Mouse (Mus musculus) megakaryocyte-erythroid progenitor cell, adult 5-6 weeks (primary cell): Measurements from ENCODE around the gene Polr3c. TPM values are rescaled to one million over a fixed set of nuclear protein-coding genes. Genes with fewer than 3 reads are reported as not detected.

Experiments used
- total RNA-seq, 2 experiments: library from RNA; stranded (forward) in 1 of 2; stranded (reverse) in 1 of 2; fragments of 200-1000, 215-1000 nt in 1 of 2; fragments of >200 nt in 1 of 2; fragmentation: Nextera tagmentation in 1 of 2; gene quantifications; 2 replicates each; pipeline ENCODE4 v1.2.3; 2014 to 2017

The Polr3c gene
- total RNA-seq, 2 experiments from 2014 or later = 28.0 to 37.2 TPM

Other genes starting within 250 kb of the Polr3c start
- gene Hfe2, start 202.5 kb downstream of the Polr3c start, total RNA-seq (2014; fragmentation: Nextera tagmentation) = not detected in 2 replicates
- gene Hfe2, start 202.5 kb downstream of the Polr3c start, total RNA-seq (2017) = not detected in 2 replicates
- 257 and 274 TPM in 2 replicates for gene Txnip, start 169.7 kb downstream of the Polr3c start, total RNA-seq (2014; fragmentation: Nextera tagmentation)
- 121 and 224 TPM in 2 replicates for gene Txnip, start 169.7 kb downstream of the Polr3c start, total RNA-seq (2017)
- gene Gm16253, start 150.6 kb downstream of the Polr3c start, total RNA-seq (2014; fragmentation: Nextera tagmentation) = not detected in 2 replicates
- not detected in 2 replicates for gene Gm16253, start 150.6 kb downstream of the Polr3c start, total RNA-seq (2017)
- 18.4 and 38.1 TPM in 2 replicates for gene Polr3gl, start 133.4 kb downstream of the Polr3c start, total RNA-seq (2014; fragmentation: Nextera tagmentation)
- 56.0 and 72.8 TPM in 2 replicates for gene Polr3gl, start 133.4 kb downstream of the Polr3c start, total RNA-seq (2017)
- not detected in 2 replicates for gene Ankrd34a, start 131.0 kb downstream of the Polr3c start, total RNA-seq (2014; fragmentation: Nextera tagmentation)
- gene Ankrd34a, start 131.0 kb downstream of the Polr3c start, total RNA-seq (2017) = not detected in 2 replicates
- 0.25 and 0.72 TPM in 2 replicates for gene Lix1l, start 126.5 kb downstream of the Polr3c start, total RNA-seq (2014; fragmentation: Nextera tagmentation)
- gene Lix1l, start 126.5 kb downstream of the Polr3c start, total RNA-seq (2017) = 0.72 and 0.94 TPM in 2 replicates
- gene Rbm8a, start 97.7 kb downstream of the Polr3c start, total RNA-seq (2014; fragmentation: Nextera tagmentation) = 174 and 189 TPM in 2 replicates
- gene Rbm8a, start 97.7 kb downstream of the Polr3c start, total RNA-seq (2017) = 95.5 and 108 TPM in 2 replicates
- gene Pex11b, start 92.3 kb downstream of the Polr3c start, total RNA-seq (2014; fragmentation: Nextera tagmentation) = 23.1 and 49.5 TPM in 2 replicates
- gene Pex11b, start 92.3 kb downstream of the Polr3c start, total RNA-seq (2017) = 9.7 and 17.3 TPM in 2 replicates
- 0.50 and 0.67 TPM in 2 replicates for gene Gm42957, start 92.2 kb downstream of the Polr3c start, total RNA-seq (2014; fragmentation: Nextera tagmentation)
- 0.30 TPM in 1 of 2 replicates, not detected in the other for gene Gm42957, start 92.2 kb downstream of the Polr3c start, total RNA-seq (2017)
- gene Itga10, start 82.0 kb downstream of the Polr3c start, total RNA-seq (2014; fragmentation: Nextera tagmentation) = 0.10 and 4.4 TPM in 2 replicates
- gene Itga10, start 82.0 kb downstream of the Polr3c start, total RNA-seq (2017) = 0.08 and 0.28 TPM in 2 replicates
- gene Ankrd35, start 57.5 kb downstream of the Polr3c start, total RNA-seq (2014; fragmentation: Nextera tagmentation) = 0.17 TPM in 1 of 2 replicates, not detected in the other
- gene Ankrd35, start 57.5 kb downstream of the Polr3c start, total RNA-seq (2017) = 0.11 TPM in 1 of 2 replicates, not detected in the other
- 11.0 and 14.2 TPM in 2 replicates for gene Pias3, start 31.2 kb downstream of the Polr3c start, total RNA-seq (2014; fragmentation: Nextera tagmentation)
- 1.7 and 2.9 TPM in 2 replicates for gene Pias3, start 31.2 kb downstream of the Polr3c start, total RNA-seq (2017)
- gene Nudt17, start 19.1 kb downstream of the Polr3c start, total RNA-seq (2014; fragmentation: Nextera tagmentation) = not detected in 2 replicates
- not detected in 2 replicates for gene Nudt17, start 19.1 kb downstream of the Polr3c start, total RNA-seq (2017)
- gene Rnf115, start within 50 bp of the Polr3c start, total RNA-seq (2014; fragmentation: Nextera tagmentation) = 35.3 and 40.0 TPM in 2 replicates
- 51.7 and 74.3 TPM in 2 replicates for gene Rnf115, start within 50 bp of the Polr3c start, total RNA-seq (2017)
- gene Pdzk1, start 101.7 kb upstream of the Polr3c start, total RNA-seq (2014; fragmentation: Nextera tagmentation) = not detected in 2 replicates
- not detected in 2 replicates for gene Pdzk1, start 101.7 kb upstream of the Polr3c start, total RNA-seq (2017)
- gene Cd160, start 101.7 kb upstream of the Polr3c start, total RNA-seq (2014; fragmentation: Nextera tagmentation) = 0.76 and 3.2 TPM in 2 replicates
- gene Cd160, start 101.7 kb upstream of the Polr3c start, total RNA-seq (2017) = 0.46 and 2.0 TPM in 2 replicates
- not detected in 2 replicates for gene Gja5, start 177.1 kb upstream of the Polr3c start, total RNA-seq (2014; fragmentation: Nextera tagmentation)
- gene Gja5, start 177.1 kb upstream of the Polr3c start, total RNA-seq (2017) = not detected in 2 replicates
- gene Gpr89, start 177.7 kb upstream of the Polr3c start, total RNA-seq (2014; fragmentation: Nextera tagmentation) = 28.0 and 28.6 TPM in 2 replicates
- gene Gpr89, start 177.7 kb upstream of the Polr3c start, total RNA-seq (2017) = 28.5 and 35.0 TPM in 2 replicates
- gene Gja8, start 198.4 kb upstream of the Polr3c start, total RNA-seq (2014; fragmentation: Nextera tagmentation) = not detected in 2 replicates
- not detected in 2 replicates for gene Gja8, start 198.4 kb upstream of the Polr3c start, total RNA-seq (2017)